Mouse (Mus musculus) liver, embryonic 12.5 days (tissue): ENCODE measurements around the gene Gda. TPM values are rescaled to one million over a fixed set of nuclear protein-coding genes. Genes with fewer than 3 reads are reported as not detected.

Experiments
- ATAC-seq: fragments of 200-750 bp; cut with Nextera tagmentation; 2 replicates; pipeline ENCODE4 v1.8.0; 2017; ENCODE audit warnings: moderate number of reproducible peaks, mild to moderate bottlenecking, moderate library complexity
- H3K27ac ChIP-seq: fragments of 300-500 bp; sonication (generic); 2 replicates; pipeline ENCODE4 v1.5.1; 2016; ENCODE audit warnings: mild to moderate bottlenecking
- H3K27me3 ChIP-seq: fragments of 300-500 bp; sonication (generic); replicated peaks from 2 replicates; pipeline ENCODE4 v1.6.1; 2016; ENCODE audit warnings: mild to moderate bottlenecking, moderate library complexity
- H3K36me3 ChIP-seq: fragments of 300-500 bp; sonication (generic); 2 replicates; pipeline ENCODE4 v1.6.1; 2016; ENCODE audit warnings: mild to moderate bottlenecking, moderate library complexity
- H3K4me1 ChIP-seq: fragments of 300-500 bp; sonication (generic); 2 replicates; pipeline ENCODE4 v1.6.1; 2016
- H3K4me2 ChIP-seq: fragments of 300-500 bp; sonication (generic); 2 replicates; pipeline ENCODE4 v1.6.1; 2016; ENCODE audit warnings: mild to moderate bottlenecking, moderate library complexity
- H3K4me3 ChIP-seq: fragments of 300-500 bp; sonication (generic); 2 replicates; pipeline ENCODE4 v1.5.1; 2016; ENCODE audit warnings: mild to moderate bottlenecking, moderate library complexity
- H3K9ac ChIP-seq: fragments of 300-500 bp; sonication (generic); 2 replicates; pipeline ENCODE4 v1.6.1; 2016; ENCODE audit warnings: mild to moderate bottlenecking, moderate library complexity
- H3K9me3 ChIP-seq: fragments of 300-500 bp; sonication (generic); replicated peaks from 2 replicates; pipeline ENCODE4 v1.6.1; 2016; ENCODE audit warnings: mild to moderate bottlenecking, moderate library complexity
- WGBS: fragments of 180-500 bp; shearing (Covaris S2); methylation state at CpG from one replicate; pipeline ENCODE4 v1.1.7; 2016; ENCODE audit not compliant: insufficient replicate concordance; 5-methylcytosine and 5-hydroxymethylcytosine counted together
- polyA plus RNA-seq: library from polyadenylated mRNA; unstranded; fragments of >200 nt; fragmentation: Nextera tagmentation; extraction: Ambion mirVana; gene quantifications from 2 replicates; pipeline ENCODE4 v1.2.1, GENCODE M21; 2016

The Gda gene
- polyA plus RNA-seq, 1 experiment from 2014 or later = 0.30 TPM

GRCm38 (mm10) chr19:21481031-21481430 is 7.8 kb upstream of the Gda start:
- no peaks in the 10 kb centered on the region for H3K36me3 ChIP-seq
- H3K9me3 ChIP-seq = no peaks in the 10 kb centered on the region
- H3K4me2 ChIP-seq = no peak overlapping the region
- H3K27me3 ChIP-seq = no peaks in the 10 kb centered on the region
- WGBS = 72% methylated on average over 1 of the region's 1 CpGs
- H3K4me1 ChIP-seq = no peaks in the 10 kb centered on the region
- ATAC-seq = no peak
- no peak overlapping the region for H3K9ac ChIP-seq
- H3K27ac ChIP-seq = no peak overlapping the region
- H3K4me3 ChIP-seq = no peak overlapping the region

GRCm38 (mm10) chr19:21480053-21480419 is 6.8 kb upstream of the Gda start:
- Histone ChIP-seq H3K4me3 (no peak overlapping the region), H3K36me3 (no peaks in the 10 kb centered on the region), H3K9ac (no peak overlapping the region), H3K4me2 (no peak overlapping the region), H3K27ac (no peak overlapping the region), H3K27me3 (no peaks in the 10 kb centered on the region), H3K9me3 (no peaks in the 10 kb centered on the region), H3K4me1 (no peaks in the 10 kb centered on the region)
- 64% methylated on average over 2 of the region's 2 CpGs for whole genome bisulfite sequencing
- no peak for ATAC-seq

GRCm38 (mm10) chr19:21479183-21480052 is 6.2 kb upstream of the Gda start:
- Histone ChIP-seq H3K4me1 (no peaks in the 10 kb centered on the region), H3K9ac (no peak overlapping the region), H3K27ac (no peak overlapping the region), H3K27me3 (no peaks in the 10 kb centered on the region), H3K4me2 (no peak overlapping the region), H3K9me3 (no peaks in the 10 kb centered on the region), H3K4me3 (no peak overlapping the region), H3K36me3 (no peaks in the 10 kb centered on the region)
- no peak for ATAC-seq
- WGBS = 58% methylated on average over 18 of the region's 18 CpGs

GRCm38 (mm10) chr19:21478538-21478937 is 5.3 kb upstream of the Gda start:
- no peak for ATAC-seq
- no peaks in the 10 kb centered on the region for H3K9me3 ChIP-seq
- no peak overlapping the region for H3K9ac ChIP-seq
- WGBS = 55% methylated on average over 3 of the region's 3 CpGs
- H3K4me1 ChIP-seq = no peaks in the 10 kb centered on the region
- H3K36me3 ChIP-seq = no peaks in the 10 kb centered on the region
- H3K4me3 ChIP-seq = no peak overlapping the region
- peaks cover 3% of the 10 kb centered on the region; the same call in 1 of the 2 replicates for H3K27me3 ChIP-seq
- no peak overlapping the region for H3K27ac ChIP-seq
- H3K4me2 ChIP-seq = no peak overlapping the region

DNA sequence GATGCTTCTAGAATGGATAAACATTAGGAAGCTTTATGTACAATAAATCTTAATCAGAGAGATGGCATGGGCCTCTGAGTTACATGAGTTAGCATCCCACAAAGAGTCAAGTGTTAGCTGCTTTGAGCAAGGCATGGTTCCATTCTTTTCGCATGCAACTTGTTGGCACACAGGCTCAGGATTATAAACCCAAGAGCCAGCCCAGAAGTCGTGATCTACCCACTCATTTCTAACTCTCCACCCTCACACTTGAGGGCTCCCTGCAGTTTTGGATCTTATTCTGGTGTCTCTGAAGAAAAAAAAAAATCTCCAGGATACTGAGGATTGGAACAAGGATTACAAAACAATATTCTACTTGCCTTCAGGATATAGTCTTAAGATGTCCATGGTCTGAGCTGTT is 4.5 kb upstream of the Gda start:
- Histone ChIP-seq H3K4me2 (no peak overlapping the region), H3K27me3 (peaks cover 10% of the 10 kb centered on the region), H3K9me3 (no peaks in the 10 kb centered on the region), H3K36me3 (no peaks in the 10 kb centered on the region), H3K9ac (no peak overlapping the region), H3K4me3 (no peak overlapping the region), H3K27ac (no peak overlapping the region), H3K4me1 (no peaks in the 10 kb centered on the region)
- no peak for ATAC-seq
- WGBS = 50% methylated on average over 2 of the region's 2 CpGs

DNA sequence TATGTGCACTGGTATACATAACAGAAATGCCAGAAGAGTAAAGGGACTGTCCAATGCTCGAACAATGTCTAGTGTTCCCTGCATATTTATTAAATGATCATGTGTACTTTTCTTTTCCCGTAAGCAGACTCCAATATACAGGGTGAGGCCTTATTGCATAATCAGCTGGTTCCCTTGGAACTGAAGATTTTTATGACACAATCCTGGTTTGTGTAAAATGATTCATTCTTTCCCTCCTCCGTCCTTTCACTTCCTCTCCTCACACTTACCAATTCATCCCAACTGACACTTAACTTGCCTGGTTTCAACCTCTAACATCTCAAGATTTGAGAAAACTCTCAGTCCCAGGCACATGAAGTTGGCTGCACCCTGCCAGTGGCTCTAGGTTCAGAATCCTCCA is 3.5 kb upstream of the Gda start:
- Histone ChIP-seq H3K27me3 (peaks cover 20% of the 10 kb centered on the region), H3K4me1 (no peaks in the 10 kb centered on the region), H3K4me2 (no peak overlapping the region), H3K9me3 (no peaks in the 10 kb centered on the region), H3K27ac (no peak overlapping the region), H3K9ac (no peak overlapping the region), H3K4me3 (no peak overlapping the region), H3K36me3 (no peaks in the 10 kb centered on the region)
- WGBS = 59% methylated on average over 3 of the region's 3 CpGs
- no peak for ATAC-seq

GRCm38 (mm10) chr19:21472121-21472780 is 994 bp downstream of the Gda start:
- Histone ChIP-seq H3K27ac (no peak overlapping the region), H3K4me3 (peak overlapping the region; percentile 46), H3K9me3 (no peaks in the 10 kb centered on the region; the same call in 1 of the 2 replicates), H3K4me1 (no peaks in the 10 kb centered on the region), H3K27me3 (peaks cover 38% of the 10 kb centered on the region), H3K36me3 (no peaks in the 10 kb centered on the region), H3K9ac (no peak overlapping the region), H3K4me2 (peak overlapping the region; percentile 69)
- 2% methylated on average over 48 of the region's 48 CpGs for WGBS
- ATAC-seq = peak; percentile 58

- 55% methylated on average over 5 of the region's 5 CpGs for WGBS
- no peak for ATAC-seq
These were observed 11.9 kb downstream of the Gda start for GRCm38 (mm10) chr19:21461221-21461960.

DNA sequence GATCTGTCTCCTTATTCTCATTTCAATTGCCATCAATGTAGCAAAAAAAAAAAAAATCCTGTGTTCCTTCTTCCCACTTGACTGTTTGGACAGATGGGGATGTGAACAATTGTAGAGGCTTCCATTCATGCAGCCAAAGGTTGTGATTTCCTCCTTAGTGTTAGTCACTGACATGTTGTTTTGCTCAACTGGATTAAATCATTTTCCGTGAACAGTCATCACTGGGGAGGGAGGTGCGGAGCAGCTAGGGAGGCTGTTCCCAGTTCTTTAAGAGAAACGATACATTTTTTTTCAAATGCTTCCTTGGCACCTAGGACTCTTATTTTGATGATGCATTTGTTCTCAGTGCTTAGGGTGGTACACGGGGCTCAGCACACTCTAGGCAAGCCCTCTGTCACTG is 15.8 kb downstream of the Gda start:
- H3K27me3 ChIP-seq = no peaks in the 10 kb centered on the region
- H3K4me3 ChIP-seq = no peak overlapping the region
- no peaks in the 10 kb centered on the region for H3K4me1 ChIP-seq
- no peak overlapping the region for H3K9ac ChIP-seq
- no peaks in the 10 kb centered on the region for H3K36me3 ChIP-seq
- ATAC-seq = no peak
- no peak overlapping the region for H3K27ac ChIP-seq
- no peaks in the 10 kb centered on the region for H3K9me3 ChIP-seq
- no peak overlapping the region for H3K4me2 ChIP-seq
- WGBS = 71% methylated on average over 4 of the region's 4 CpGs

More at GRCm38 (mm10) chr19:21461221-21461960, 11.9 kb downstream of the Gda start:
- no peak overlapping the region for H3K4me3 ChIP-seq
- no peak overlapping the region for H3K4me2 ChIP-seq
- H3K36me3 ChIP-seq = no peaks in the 10 kb centered on the region
- H3K4me1 ChIP-seq = no peaks in the 10 kb centered on the region
- no peak overlapping the region for H3K27ac ChIP-seq
- H3K27me3 ChIP-seq = no peaks in the 10 kb centered on the region
- no peaks in the 10 kb centered on the region for H3K9me3 ChIP-seq
- no peak overlapping the region for H3K9ac ChIP-seq

GRCm38 (mm10) chr19:21441787-21442186 is 31.5 kb downstream of the Gda start:
- Histone ChIP-seq H3K4me1 (peaks cover 3% of the 10 kb centered on the region; the same call in 1 of the 2 replicates), H3K36me3 (no peaks in the 10 kb centered on the region), H3K27ac (no peak overlapping the region), H3K4me2 (no peak overlapping the region), H3K27me3 (no peaks in the 10 kb centered on the region), H3K4me3 (no peak overlapping the region), H3K9me3 (no peaks in the 10 kb centered on the region), H3K9ac (no peak overlapping the region)
- ATAC-seq = no peak
- 24% methylated on average over 3 of the region's 3 CpGs for WGBS

GRCm38 (mm10) chr19:21440841-21441240 is 32.4 kb downstream of the Gda start:
- Histone ChIP-seq H3K9ac (no peak overlapping the region), H3K27me3 (no peaks in the 10 kb centered on the region), H3K9me3 (no peaks in the 10 kb centered on the region), H3K4me3 (no peak overlapping the region), H3K27ac (no peak overlapping the region), H3K4me1 (peaks cover 5% of the 10 kb centered on the region; the same call in 1 of the 2 replicates), H3K4me2 (no peak overlapping the region), H3K36me3 (no peaks in the 10 kb centered on the region)
- WGBS = 54% methylated on average over 6 of the region's 6 CpGs
- ATAC-seq = no peak
